Mouse (Mus musculus) heart, embryonic 11.5 days (tissue): ENCODE results near the gene Samd4. TPM values are rescaled to one million over a fixed set of nuclear protein-coding genes. Genes with fewer than 3 reads are reported as not detected.
A peak's percentile ranks its signal among the peaks of the same experiment; 100 is the strongest.

Source experiments
- ATAC-seq: fragments of 200-750 bp; cut with Nextera tagmentation; replicated peaks from 2 replicates; pipeline ENCODE4 v1.8.0; 2017; ENCODE audit warnings: moderate library complexity; ENCODE audit not compliant: insufficient number of reproducible peaks, low FRiP score, low TSS enrichment
- H3K27ac ChIP-seq: fragments of 300-500 bp; sonication (generic); 2 replicates; pipeline ENCODE4 v1.5.1; 2014; ENCODE audit warnings: mild to moderate bottlenecking, low read depth, low read length
- H3K27me3 ChIP-seq: fragments of 300-500 bp; sonication (generic); 2 replicates; pipeline ENCODE4 v1.6.1; 2014; ENCODE audit warnings: mild to moderate bottlenecking, low read length, mixed read lengths; ENCODE audit not compliant: control insufficient read depth, insufficient read depth
- H3K36me3 ChIP-seq: fragments of 300-500 bp; sonication (generic); 2 replicates; pipeline ENCODE4 v1.6.1; 2014; ENCODE audit warnings: mild to moderate bottlenecking, low read length, moderate library complexity, mixed read lengths; ENCODE audit not compliant: control insufficient read depth, insufficient read depth
- H3K4me1 ChIP-seq: fragments of 300-500 bp; sonication (generic); 2 replicates; pipeline ENCODE4 v1.6.1; 2014; ENCODE audit warnings: low read length; ENCODE audit not compliant: control insufficient read depth, insufficient read depth
- H3K4me2 ChIP-seq: fragments of 300-500 bp; sonication (generic); 2 replicates; pipeline ENCODE4 v1.6.1; 2014; ENCODE audit warnings: mild to moderate bottlenecking, moderate library complexity
- H3K4me3 ChIP-seq: fragments of 300-500 bp; sonication (generic); 2 replicates; pipeline ENCODE4 v1.5.1; 2014; ENCODE audit warnings: low read depth, low read length
- H3K9ac ChIP-seq: fragments of 300-500 bp; sonication (generic); 2 replicates; pipeline ENCODE4 v1.6.1; 2014; ENCODE audit warnings: mild to moderate bottlenecking, low read depth, low read length, moderate library complexity
- H3K9me3 ChIP-seq: fragments of 300-500 bp; sonication (generic); replicated peaks from 2 replicates; pipeline ENCODE4 v1.6.1; 2016; ENCODE audit warnings: low read length; ENCODE audit not compliant: control insufficient read depth
- WGBS: fragments of 180-500 bp; shearing (Covaris S2); extraction: QIAGEN DNeasy Blood & Tissue Kit; methylation state at CpG from one replicate; pipeline ENCODE4 v1.1.7; 2014; ENCODE audit not compliant: insufficient replicate concordance; 5-methylcytosine and 5-hydroxymethylcytosine counted together
- polyA plus RNA-seq: library from polyadenylated mRNA; unstranded; fragments of >200 nt; fragmentation: Nextera tagmentation; extraction: Ambion mirVana; gene quantifications from 2 replicates; pipeline ENCODE4 v1.2.1, GENCODE M21; 2014

Gene Samd4
- polyA plus RNA-seq, 1 experiment from 2014 or later, result 13.1 TPM

DNA sequence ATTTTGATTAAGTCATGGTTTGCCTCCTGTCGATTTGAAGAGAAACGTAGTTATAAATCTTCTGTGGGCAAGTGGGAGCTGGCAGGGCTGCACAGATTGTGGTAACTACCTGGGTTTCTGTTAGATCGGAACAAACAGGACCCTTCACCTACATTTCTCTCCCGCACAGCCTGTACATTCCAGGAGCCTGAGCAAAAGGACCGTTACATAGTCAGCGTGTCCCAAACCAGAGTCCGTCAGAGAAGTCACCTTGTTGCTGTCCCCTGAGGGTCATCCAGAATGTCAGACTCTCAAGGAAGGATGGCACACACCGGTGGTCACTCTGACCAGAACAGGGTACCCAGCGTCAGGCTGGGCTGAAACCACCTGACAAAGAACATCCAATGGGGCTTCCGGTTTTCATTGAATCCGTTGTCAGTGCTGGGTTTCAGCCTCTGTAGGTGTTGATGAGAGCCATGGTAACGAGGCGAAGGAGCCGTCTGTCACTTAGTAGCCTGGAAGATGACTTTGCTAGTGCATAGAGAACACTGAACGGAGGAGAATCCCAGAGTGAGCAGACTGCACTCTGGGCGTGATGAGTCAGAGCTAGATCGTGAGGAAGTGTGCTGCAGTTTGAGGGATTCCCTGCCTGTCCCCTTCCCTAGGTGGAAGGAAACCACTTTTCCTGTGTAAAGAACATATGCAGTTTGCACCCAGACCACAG is 98.2 kb downstream of the Samd4 start:
- Histone ChIP-seq H3K27me3 (no peaks in the 10 kb centered on the region), H3K27ac (no peak overlapping the region), H3K9me3 (no peaks in the 10 kb centered on the region), H3K36me3 (no peaks in the 10 kb centered on the region), H3K4me3 (no peak overlapping the region), H3K4me2 (no peak overlapping the region; the same call in 1 of the 2 replicates), H3K4me1 (peaks cover 46% of the 10 kb centered on the region), H3K9ac (peak overlapping the region; percentile 4; the same call in 1 of the 2 replicates)
- no peak for ATAC-seq
- 59% methylated on average over 17 of the region's 17 CpGs for WGBS

DNA sequence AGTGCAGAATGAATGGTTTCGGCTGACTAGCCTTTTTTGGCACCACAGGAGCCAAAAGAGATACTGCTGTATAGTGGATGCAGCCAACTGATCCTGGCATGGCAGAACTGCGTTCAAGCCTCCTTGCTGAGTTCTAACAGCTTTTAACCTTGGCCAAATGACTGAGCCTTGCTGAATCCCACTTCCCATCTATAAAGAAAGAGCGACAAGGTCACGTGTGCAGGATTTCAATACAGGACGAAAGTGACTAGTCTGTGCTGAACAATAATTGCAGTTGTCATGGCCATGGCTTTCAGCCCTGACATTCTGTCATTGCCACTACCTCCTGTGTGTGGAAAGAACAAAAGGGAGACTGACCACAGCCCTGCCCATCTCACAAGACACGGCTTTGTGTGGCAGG is 99.5 kb downstream of the Samd4 start:
- Histone ChIP-seq H3K4me2 (no peak overlapping the region), H3K27ac (no peak overlapping the region), H3K9me3 (no peaks in the 10 kb centered on the region), H3K36me3 (no peaks in the 10 kb centered on the region), H3K4me1 (peaks cover 37% of the 10 kb centered on the region), H3K4me3 (no peak overlapping the region), H3K9ac (no peak overlapping the region), H3K27me3 (no peaks in the 10 kb centered on the region)
- 80% methylated on average over 6 of the region's 6 CpGs for WGBS
- ATAC-seq, result no peak

DNA sequence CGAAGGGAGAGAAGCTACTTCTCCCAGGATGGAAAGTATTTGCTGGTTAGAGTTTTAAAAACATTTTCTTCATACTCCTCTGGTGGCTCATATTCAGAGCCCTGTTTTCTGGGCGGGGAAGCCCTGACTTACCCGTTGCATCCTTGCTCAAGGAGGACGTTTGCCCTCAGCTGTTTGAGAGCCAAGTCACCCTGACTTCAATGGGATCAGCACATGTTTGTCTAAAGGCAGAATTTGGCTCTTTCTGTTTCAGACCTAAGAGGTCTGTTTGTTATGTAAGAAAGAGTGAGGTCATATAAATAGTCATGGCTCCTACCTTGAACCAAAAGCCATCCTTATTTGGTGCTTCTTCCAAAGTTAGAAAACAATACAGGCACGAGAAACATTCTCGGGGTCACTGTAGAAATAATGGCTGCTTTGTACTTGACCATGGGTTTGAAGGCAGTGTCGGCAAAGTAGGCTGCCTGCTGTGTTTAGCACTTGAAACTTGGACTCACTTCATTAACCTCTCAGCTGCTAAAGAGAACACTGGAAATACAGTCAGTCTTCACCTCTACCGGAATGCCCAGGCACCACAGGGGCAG is 102.0 kb downstream of the Samd4 start:
- no peak for ATAC-seq

DNA sequence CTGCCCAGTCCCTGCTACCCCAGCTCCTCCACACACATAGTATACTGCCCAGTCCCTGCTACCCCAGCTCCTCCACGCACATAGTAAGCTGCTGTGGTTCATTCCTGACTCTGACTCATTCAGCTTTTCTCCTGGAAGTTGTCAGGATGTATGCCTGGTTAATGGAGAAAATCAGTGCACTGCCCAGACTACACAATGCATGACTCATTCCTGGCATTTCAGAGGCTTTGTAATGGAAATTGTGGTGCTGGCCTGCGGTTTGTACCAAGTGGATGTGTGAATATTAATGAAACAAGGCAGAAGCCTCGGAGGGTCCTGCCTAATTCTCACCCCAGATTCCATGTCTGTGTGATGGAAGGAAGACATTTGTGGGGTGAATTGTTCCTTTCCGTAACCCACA is 107.0 kb downstream of the Samd4 start:
- 0 out of 2 replicates have a peak overlapping the region, but pooled peaks have one; percentile 46 for H3K27ac ChIP-seq
- no peaks in the 10 kb centered on the region for H3K27me3 ChIP-seq
- no peaks in the 10 kb centered on the region for H3K9me3 ChIP-seq
- no peak overlapping the region for H3K4me2 ChIP-seq
- no peak for ATAC-seq
- H3K9ac ChIP-seq, result no peak overlapping the region
- no peaks in the 10 kb centered on the region for H3K36me3 ChIP-seq
- 44% methylated on average over 4 of the region's 4 CpGs for WGBS
- H3K4me1 ChIP-seq, result peaks cover 24% of the 10 kb centered on the region
- H3K4me3 ChIP-seq, result no peak overlapping the region

More for the DNA sequence above, 102.0 kb downstream of the Samd4 start:
- H3K4me2 ChIP-seq, result no peak overlapping the region
- H3K9ac ChIP-seq, result no peak overlapping the region
- 75% methylated on average over 8 of the region's 8 CpGs for WGBS
- no peaks in the 10 kb centered on the region for H3K9me3 ChIP-seq
- H3K36me3 ChIP-seq, result no peaks in the 10 kb centered on the region
- no peak overlapping the region for H3K4me3 ChIP-seq
- H3K27me3 ChIP-seq, result no peaks in the 10 kb centered on the region
- peaks cover 24% of the 10 kb centered on the region for H3K4me1 ChIP-seq
- H3K27ac ChIP-seq, result no peak overlapping the region

DNA sequence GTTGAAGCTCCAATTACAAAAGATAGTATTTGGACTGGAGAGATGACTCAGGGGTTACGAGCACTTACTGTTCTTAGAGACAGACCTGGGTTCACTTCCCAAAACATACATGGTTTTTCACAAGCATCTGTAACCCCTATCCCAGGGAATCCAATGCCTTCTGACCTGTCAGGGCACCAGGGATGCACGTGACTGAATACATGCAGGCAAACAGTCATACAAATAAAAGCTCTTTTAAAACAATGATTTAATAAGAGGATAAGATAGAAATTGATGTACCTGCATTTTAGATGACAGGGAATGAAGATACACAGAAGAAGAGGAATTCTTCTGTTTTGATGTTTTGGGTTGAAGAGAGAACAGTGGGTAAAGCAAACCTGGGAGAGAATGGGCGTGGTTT is 107.8 kb downstream of the Samd4 start:
- H3K36me3 ChIP-seq, result no peaks in the 10 kb centered on the region
- H3K9ac ChIP-seq, result no peak overlapping the region
- WGBS, result 83% methylated on average over 3 of the region's 3 CpGs
- no peaks in the 10 kb centered on the region for H3K27me3 ChIP-seq
- H3K4me2 ChIP-seq, result no peak overlapping the region
- H3K4me3 ChIP-seq, result no peak overlapping the region
- no peaks in the 10 kb centered on the region for H3K9me3 ChIP-seq
- H3K27ac ChIP-seq, result no peak overlapping the region
- ATAC-seq, result no peak
- H3K4me1 ChIP-seq, result peaks cover 24% of the 10 kb centered on the region

DNA sequence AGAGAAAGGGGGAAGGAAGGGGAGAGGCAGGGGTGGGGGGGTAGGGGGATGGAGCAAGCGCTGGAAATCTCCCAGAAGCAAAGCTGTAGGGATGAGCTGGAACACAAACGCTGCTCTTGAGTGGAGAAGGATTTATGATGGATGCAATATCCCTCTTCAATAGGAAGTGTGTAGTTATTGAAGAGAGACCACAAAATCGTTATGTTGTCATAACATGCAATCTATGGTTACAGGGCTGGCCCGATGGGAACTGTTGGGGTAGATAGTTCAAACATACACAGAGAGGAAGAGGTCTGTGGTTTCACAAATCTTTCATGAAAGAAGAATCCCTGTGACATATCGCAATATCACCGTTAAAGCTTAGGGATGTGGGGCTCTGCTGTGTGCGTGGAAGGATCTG is 112.0 kb downstream of the Samd4 start:
- no peaks in the 10 kb centered on the region for H3K27me3 ChIP-seq
- ATAC-seq, result no peak

DNA sequence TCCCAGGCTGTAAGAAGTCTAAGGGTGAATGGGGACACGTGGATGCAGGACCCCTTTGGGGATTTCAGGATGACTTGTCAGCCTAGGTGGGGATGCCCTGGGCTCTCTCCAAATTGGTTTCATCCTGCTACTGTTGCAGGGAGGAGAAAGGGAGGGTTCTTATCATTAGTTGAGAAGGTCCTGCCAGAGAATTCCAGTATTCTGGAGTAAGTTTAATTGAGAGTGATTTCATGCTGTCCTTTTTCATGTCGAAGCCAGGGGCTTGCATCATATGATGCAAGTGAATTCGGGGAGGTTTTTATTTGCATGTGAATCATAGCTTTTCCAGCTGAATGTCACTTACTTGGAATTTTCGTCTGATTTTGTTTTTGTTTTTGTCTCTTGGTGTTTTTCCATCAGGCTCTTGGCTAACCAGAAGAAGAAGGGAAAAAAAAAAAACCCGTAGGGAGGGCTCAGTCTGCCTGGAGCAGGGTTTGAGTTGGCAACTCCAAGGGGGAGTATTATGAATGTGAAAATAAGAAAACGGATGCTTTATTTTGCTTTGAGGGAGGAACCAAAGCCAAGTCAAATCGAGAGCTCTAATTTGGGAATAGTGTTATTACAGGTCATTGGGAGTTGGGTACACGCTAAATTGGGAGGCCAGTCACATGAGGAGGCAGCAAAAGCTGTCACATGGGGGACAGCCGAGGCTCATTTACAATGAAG is 116.8 kb downstream of the Samd4 start:
- Histone ChIP-seq H3K4me3 (no peak overlapping the region), H3K27me3 (no peaks in the 10 kb centered on the region), H3K27ac (no peak overlapping the region), H3K9me3 (no peaks in the 10 kb centered on the region), H3K4me1 (peaks cover 20% of the 10 kb centered on the region; the same call in 1 of the 2 replicates), H3K4me2 (no peak overlapping the region), H3K36me3 (no peaks in the 10 kb centered on the region), H3K9ac (no peak overlapping the region)
- no peak for ATAC-seq
- WGBS, result 62% methylated on average over 9 of the region's 9 CpGs

More for the DNA sequence above, 112.0 kb downstream of the Samd4 start:
- Histone ChIP-seq H3K4me2 (no peak overlapping the region), H3K9ac (no peak overlapping the region), H3K9me3 (no peaks in the 10 kb centered on the region), H3K4me1 (peaks cover 26% of the 10 kb centered on the region), H3K4me3 (no peak overlapping the region), H3K36me3 (no peaks in the 10 kb centered on the region), H3K27ac (no peak overlapping the region)
- WGBS, result 83% methylated on average over 7 of the region's 7 CpGs

DNA sequence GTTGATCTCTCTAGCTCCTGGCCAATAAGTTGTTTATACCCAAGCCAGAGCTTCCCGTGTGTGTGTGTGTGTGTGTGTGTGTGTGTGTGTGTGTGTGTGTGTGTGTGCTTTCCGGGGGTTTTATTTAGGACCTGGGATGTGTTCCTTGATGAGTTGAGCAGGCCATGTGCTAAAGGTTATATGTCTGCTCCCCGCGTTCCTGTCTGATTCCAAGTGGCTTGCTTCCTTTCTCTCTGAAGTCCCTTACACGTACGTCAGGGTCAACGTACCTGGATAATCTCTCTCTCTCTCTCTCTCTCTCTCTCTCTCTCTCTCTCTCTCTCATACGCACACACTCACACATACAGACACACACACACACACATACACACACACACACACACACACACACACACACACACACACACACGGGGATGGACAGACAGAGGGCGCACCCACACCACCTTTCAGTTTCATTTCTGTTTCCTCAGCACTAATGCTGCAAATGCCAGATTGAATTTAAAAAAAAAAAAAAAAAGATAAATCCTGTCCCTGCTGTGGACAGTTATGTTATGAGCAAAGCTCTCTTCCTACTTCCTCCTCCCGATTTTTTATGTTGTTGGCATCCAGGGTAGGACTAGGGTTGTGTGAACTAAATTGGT is 117.6 kb downstream of the Samd4 start:
- Histone ChIP-seq H3K4me2 (no peak overlapping the region), H3K4me3 (no peak overlapping the region), H3K4me1 (peaks cover 24% of the 10 kb centered on the region; the same call in 1 of the 2 replicates), H3K9ac (no peak overlapping the region), H3K9me3 (no peaks in the 10 kb centered on the region), H3K27ac (no peak overlapping the region), H3K27me3 (no peaks in the 10 kb centered on the region), H3K36me3 (no peaks in the 10 kb centered on the region)
- ATAC-seq, result no peak
- WGBS, result 63% methylated on average over 11 of the region's 11 CpGs
